Mouse (Mus musculus) hindbrain, postnatal 0 days (tissue): ENCODE data around the gene Rbfox1. TPM values are rescaled to one million over a fixed set of nuclear protein-coding genes. Genes with fewer than 3 reads are reported as not detected.
A peak's percentile ranks its signal among the peaks of the same experiment; 100 is the strongest.

Experiments
- ATAC-seq: fragments of 200-750 bp; cut with Nextera tagmentation; 2 replicates; pipeline ENCODE4 v1.8.0; 2017; ENCODE audit warnings: mild to moderate bottlenecking, moderate TSS enrichment, moderate library complexity
- DNase-seq: peaks from one replicate; pipeline ENCODE4 v3.0.0-alpha.2; 2015; ENCODE audit warnings: low spot score
- H3K27ac ChIP-seq: fragments of 300-500 bp; sonication (generic); 2 replicates; pipeline ENCODE4 v1.5.1; 2014; ENCODE audit warnings: mild to moderate bottlenecking
- H3K27me3 ChIP-seq: fragments of 300-500 bp; sonication (generic); 2 replicates; pipeline ENCODE4 v1.6.1; 2014; ENCODE audit warnings: low read length, mixed read lengths; ENCODE audit not compliant: insufficient read depth
- H3K36me3 ChIP-seq: fragments of 300-500 bp; sonication (generic); 2 replicates; pipeline ENCODE4 v1.6.1; 2014; ENCODE audit warnings: low read length, mixed read lengths; ENCODE audit not compliant: insufficient read depth
- H3K4me1 ChIP-seq: fragments of 300-500 bp; sonication (generic); 2 replicates; pipeline ENCODE4 v1.6.1; 2014; ENCODE audit warnings: antibody characterized with exemption, low read length, mixed read lengths; ENCODE audit not compliant: insufficient read depth
- H3K4me2 ChIP-seq: fragments of 300-500 bp; sonication (generic); 2 replicates; pipeline ENCODE4 v1.6.1; 2014; ENCODE audit warnings: low read depth, mild to moderate bottlenecking, low read length, moderate library complexity, mixed read lengths
- H3K4me3 ChIP-seq: fragments of 300-500 bp; sonication (generic); 2 replicates; pipeline ENCODE4 v1.5.1; 2014; ENCODE audit warnings: low read length
- H3K9ac ChIP-seq: fragments of 300-500 bp; sonication (generic); replicated peaks from 2 replicates; pipeline ENCODE4 v1.6.1; 2014; ENCODE audit warnings: mild to moderate bottlenecking, low read length, moderate library complexity, mixed read lengths
- H3K9me3 ChIP-seq: fragments of 300-500 bp; sonication (generic); 2 replicates; pipeline ENCODE4 v1.6.1; 2016; ENCODE audit warnings: low read length, mixed read lengths
- CTCF ChIP-seq: IDR thresholded peaks from 2 replicates; pipeline ENCODE4 v1.5.1; 2016; ENCODE audit warnings: antibody characterized with exemption, control low read depth, low read depth
- WGBS: fragments of 180-500 bp; shearing (Covaris S2); extraction: QIAGEN DNeasy Blood & Tissue Kit; methylation state at CpG from one replicate; pipeline ENCODE4 v1.1.7; 2014; 5-methylcytosine and 5-hydroxymethylcytosine counted together
- polyA plus RNA-seq: library from polyadenylated mRNA; unstranded; fragments of >200 nt; fragmentation: Nextera tagmentation; extraction: Ambion mirVana; gene quantifications from 2 replicates; pipeline ENCODE4 v1.2.1, GENCODE M21; 2015
- total RNA-seq: library from RNA; depleted of rRNA; stranded (reverse); fragments of >200 nt; gene quantifications from 2 replicates; pipeline ENCODE4 v1.2.3, GENCODE M21; 2014

Gene Rbfox1
- total and polyA plus RNA-seq, 2 experiments from 2014 or later: 158 to 204 TPM

DNA sequence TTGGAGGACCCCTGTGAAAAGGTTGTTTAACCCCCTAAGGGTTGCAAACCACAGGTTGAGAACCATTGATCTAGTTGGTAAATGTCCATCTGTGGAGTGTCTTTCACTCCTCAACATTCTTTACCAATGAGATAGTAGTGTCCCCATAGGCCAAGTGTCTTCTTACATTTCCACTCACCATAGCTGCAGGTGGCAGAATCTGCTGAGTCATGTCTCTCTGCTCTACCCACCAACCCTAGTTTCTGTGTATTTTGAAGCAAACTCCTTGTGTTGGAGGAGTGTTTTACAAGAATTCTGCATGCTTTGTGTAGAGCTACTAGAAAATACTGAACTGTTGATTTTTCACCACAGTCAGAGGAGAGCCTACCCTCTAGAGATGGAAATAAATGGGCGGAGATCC, 1191.2 kb downstream of the Rbfox1 start:
- H3K9ac ChIP-seq: no peak overlapping the region
- DNase-seq (no peak), ATAC-seq (no peak)
- peaks cover 4% of the 10 kb centered on the region; the same call in 1 of the 2 replicates for H3K4me1 ChIP-seq
- no peak for TF ChIP-seq CTCF
- H3K27ac ChIP-seq: no peak overlapping the region
- H3K4me2 ChIP-seq: no peak overlapping the region
- H3K4me3 ChIP-seq: no peak overlapping the region
- H3K36me3 ChIP-seq: no peaks in the 10 kb centered on the region
- 95% methylated on average over 1 of the region's 1 CpGs for WGBS
- no peaks in the 10 kb centered on the region for H3K9me3 ChIP-seq
- H3K27me3 ChIP-seq: no peaks in the 10 kb centered on the region

DNA sequence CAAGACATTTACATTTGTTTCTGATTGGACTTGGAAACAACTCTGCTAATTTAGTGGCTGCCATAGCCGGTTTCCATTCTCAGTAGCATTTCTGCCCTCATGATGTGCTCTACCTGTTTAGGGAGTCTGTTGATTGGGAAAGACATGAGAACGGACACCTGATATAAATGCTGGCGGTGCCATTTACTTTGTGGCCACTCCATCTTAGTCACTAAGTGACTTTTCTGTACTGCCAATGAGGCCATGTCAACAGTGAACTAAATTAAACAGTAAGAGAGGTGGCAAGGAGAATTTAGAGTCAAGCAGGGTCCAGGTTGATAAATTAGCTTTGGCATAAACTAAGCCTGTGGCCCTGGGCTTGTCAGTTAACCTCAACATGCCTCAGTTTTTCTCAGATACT, 1191.6 kb downstream of the Rbfox1 start:
- no peak for DNase-seq
- TF ChIP-seq CTCF: no peak
- Histone ChIP-seq H3K4me2 (no peak overlapping the region), H3K4me1 (peaks cover 8% of the 10 kb centered on the region; the same call in 1 of the 2 replicates), H3K4me3 (no peak overlapping the region), H3K36me3 (no peaks in the 10 kb centered on the region), H3K27me3 (no peaks in the 10 kb centered on the region), H3K9ac (no peak overlapping the region), H3K27ac (no peak overlapping the region), H3K9me3 (no peaks in the 10 kb centered on the region)
- no peak for ATAC-seq
- WGBS: 93% methylated on average over 3 of the region's 3 CpGs

DNA sequence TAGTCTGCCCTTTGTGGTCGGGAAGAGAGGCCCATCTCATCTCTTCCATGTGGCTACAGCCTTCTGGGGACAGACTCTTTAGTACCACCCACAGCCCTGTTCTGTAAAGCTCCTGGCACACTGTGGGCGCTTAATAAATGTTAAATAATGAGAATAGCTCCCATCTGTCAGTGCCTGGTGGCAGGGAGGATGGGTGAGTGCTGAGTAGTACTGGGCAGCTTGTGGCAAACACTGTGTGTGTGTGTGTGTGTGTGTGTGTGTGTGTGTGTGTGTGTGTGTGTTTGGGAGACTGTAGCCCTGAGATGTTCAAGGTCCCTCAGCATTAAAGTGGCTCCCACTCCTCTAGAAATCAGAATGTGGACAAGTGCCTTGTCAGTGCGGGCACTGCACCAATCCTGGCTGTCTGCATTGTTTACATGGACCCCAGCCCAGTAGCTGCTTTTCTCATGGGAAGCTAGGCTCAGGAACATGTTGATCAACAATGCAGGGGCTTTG, 1196.0 kb downstream of the Rbfox1 start:
- Histone ChIP-seq H3K36me3 (no peaks in the 10 kb centered on the region), H3K9ac (no peak overlapping the region), H3K4me1 (peaks cover 6% of the 10 kb centered on the region; the same call in 1 of the 2 replicates), H3K4me3 (no peak overlapping the region), H3K9me3 (no peaks in the 10 kb centered on the region), H3K4me2 (no peak overlapping the region), H3K27me3 (no peaks in the 10 kb centered on the region), H3K27ac (0 out of 2 replicates have a peak overlapping the region, but pooled peaks have one; percentile 8)
- peak; percentile 80 for ATAC-seq
- WGBS: 38% methylated on average over 3 of the region's 3 CpGs
- no peak for TF ChIP-seq CTCF
- DNase-seq: peak; percentile 40

- WGBS: 86% methylated on average over 5 of the region's 5 CpGs
- 0 out of 2 replicates have a peak overlapping the region, but pooled peaks have one; percentile 8 for H3K27ac ChIP-seq
- no peak for TF ChIP-seq CTCF
These were observed 1196.6 kb downstream of the Rbfox1 start for GRCm38 (mm10) chr16:7081684-7082255.

GRCm38 (mm10) chr16:7083937-7084336, 1198.8 kb downstream of the Rbfox1 start:
- no peaks in the 10 kb centered on the region for H3K36me3 ChIP-seq
- no peak for TF ChIP-seq CTCF
- whole genome bisulfite sequencing: 89% methylated on average over 2 of the region's 2 CpGs

More at GRCm38 (mm10) chr16:7081684-7082255, 1196.6 kb downstream of the Rbfox1 start:
- peaks cover 6% of the 10 kb centered on the region; the same call in 1 of the 2 replicates for H3K4me1 ChIP-seq
- no peaks in the 10 kb centered on the region for H3K36me3 ChIP-seq
- H3K9ac ChIP-seq: no peak overlapping the region
- H3K27me3 ChIP-seq: no peaks in the 10 kb centered on the region
- no peak overlapping the region for H3K4me3 ChIP-seq
- no peak for ATAC-seq
- H3K9me3 ChIP-seq: no peaks in the 10 kb centered on the region
- no peak for DNase-seq
- H3K4me2 ChIP-seq: no peak overlapping the region

GRCm38 (mm10) chr16:7088601-7089430, 1203.7 kb downstream of the Rbfox1 start:
- DNase-seq: no peak
- whole genome bisulfite sequencing: 73% methylated on average over 10 of the region's 10 CpGs

More at GRCm38 (mm10) chr16:7083937-7084336, 1198.8 kb downstream of the Rbfox1 start:
- H3K4me2 ChIP-seq: no peak overlapping the region
- H3K4me1 ChIP-seq: peaks cover 6% of the 10 kb centered on the region
- no peak overlapping the region for H3K4me3 ChIP-seq
- H3K27ac ChIP-seq: no peak overlapping the region
- H3K9ac ChIP-seq: no peak overlapping the region
- DNase-seq: no peak
- ATAC-seq: no peak
- H3K27me3 ChIP-seq: no peaks in the 10 kb centered on the region
- no peaks in the 10 kb centered on the region for H3K9me3 ChIP-seq

More at GRCm38 (mm10) chr16:7088601-7089430, 1203.7 kb downstream of the Rbfox1 start:
- no peak overlapping the region for H3K4me2 ChIP-seq
- no peak for TF ChIP-seq CTCF
- no peak overlapping the region for H3K27ac ChIP-seq
- H3K9ac ChIP-seq: no peak overlapping the region
- no peak overlapping the region for H3K4me3 ChIP-seq
- no peaks in the 10 kb centered on the region for H3K36me3 ChIP-seq
- ATAC-seq: no peak
- no peaks in the 10 kb centered on the region; the same call in 1 of the 2 replicates for H3K4me1 ChIP-seq
- H3K27me3 ChIP-seq: no peaks in the 10 kb centered on the region
- H3K9me3 ChIP-seq: no peaks in the 10 kb centered on the region
